Mouse (Mus musculus): Measurements from ENCODE around the gene Cenpf.

Cenpf gene

DNA sequence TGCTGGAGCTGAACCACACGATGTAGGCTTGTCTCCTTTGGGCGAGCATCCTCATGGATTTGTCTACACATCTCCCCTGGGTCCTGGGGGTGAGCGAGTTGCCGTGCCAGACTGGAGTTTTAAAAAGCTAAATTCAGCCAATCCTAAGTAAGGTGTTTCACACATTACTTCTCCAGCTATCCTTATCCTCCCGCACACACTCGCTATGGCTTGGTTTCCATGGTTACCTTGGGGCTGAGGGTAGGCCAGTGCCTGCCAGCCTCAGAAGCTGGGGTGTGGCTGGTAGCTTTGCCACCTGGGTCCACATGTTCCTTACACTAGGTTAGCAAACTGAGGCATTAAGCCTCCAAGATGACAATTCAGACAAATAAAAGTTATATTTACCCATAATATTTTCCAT is 48.3 kb downstream of the Cenpf start:
- intact Hi-C loops (cut with DNase I): no loop called here

DNA sequence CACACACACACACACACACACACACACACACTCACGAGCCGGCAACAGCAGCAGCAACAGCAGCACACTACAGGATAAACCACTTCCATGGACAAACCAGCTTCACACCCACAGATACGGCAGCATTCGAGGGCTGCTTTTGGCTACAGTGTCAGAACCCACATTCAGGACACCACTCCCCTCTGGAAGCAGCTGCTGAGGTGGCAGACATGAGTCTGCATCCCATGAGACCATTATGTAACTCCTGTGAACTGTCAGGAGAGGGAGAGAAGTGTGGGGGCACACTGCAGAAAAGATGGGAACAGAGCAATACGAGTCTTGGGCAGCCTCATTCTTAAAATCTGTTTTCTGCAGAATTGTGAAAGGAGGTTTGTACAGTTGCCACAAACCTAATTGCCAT is 54.1 kb downstream of the Cenpf start:
- intact Hi-C loops (cut with DNase I): loop anchor here (5.0 kb wide), 1 partner anchor 606 kb away; no protein-coding TSS in a partner anchor

DNA sequence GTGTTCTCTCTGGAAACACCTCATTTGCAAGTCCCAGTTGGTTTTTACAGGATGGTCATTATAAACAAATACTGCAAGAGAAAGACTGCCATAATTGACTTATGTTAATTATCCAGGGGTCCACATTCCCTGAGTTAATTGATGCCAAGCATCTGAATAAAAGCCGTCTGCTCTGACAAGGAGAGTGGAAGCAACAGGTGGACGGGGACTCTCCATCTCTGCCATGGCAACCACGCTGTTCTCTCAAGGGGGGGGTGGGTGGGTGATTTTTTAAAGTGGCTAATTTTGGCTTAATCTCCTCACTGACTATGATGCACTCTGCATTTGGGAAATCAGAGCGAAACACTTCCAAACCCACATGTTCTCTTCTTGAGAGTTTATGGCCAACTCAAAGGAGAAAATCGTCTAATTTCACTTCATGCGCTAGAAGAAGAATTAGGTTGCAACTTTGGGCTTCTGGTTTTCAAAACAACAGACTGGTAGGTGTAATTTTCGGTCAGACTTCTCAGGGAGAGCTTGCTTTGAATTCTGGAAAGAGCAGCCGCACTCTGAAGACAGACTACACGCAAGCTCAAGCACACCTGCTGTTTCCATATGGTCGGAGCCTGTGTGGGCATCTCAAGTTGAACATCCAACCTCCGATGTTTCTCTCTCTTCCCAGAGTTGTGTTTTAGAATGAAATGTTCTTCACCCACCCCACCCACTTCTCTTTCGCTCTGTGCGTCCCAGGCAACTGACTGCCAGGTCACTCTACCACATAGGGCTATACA is 55.8 kb downstream of the Cenpf start:
- intact Hi-C loops (cut with DNase I): loop anchor here (5.0 kb wide), 1 partner anchor 605 kb away; no protein-coding TSS in a partner anchor

DNA sequence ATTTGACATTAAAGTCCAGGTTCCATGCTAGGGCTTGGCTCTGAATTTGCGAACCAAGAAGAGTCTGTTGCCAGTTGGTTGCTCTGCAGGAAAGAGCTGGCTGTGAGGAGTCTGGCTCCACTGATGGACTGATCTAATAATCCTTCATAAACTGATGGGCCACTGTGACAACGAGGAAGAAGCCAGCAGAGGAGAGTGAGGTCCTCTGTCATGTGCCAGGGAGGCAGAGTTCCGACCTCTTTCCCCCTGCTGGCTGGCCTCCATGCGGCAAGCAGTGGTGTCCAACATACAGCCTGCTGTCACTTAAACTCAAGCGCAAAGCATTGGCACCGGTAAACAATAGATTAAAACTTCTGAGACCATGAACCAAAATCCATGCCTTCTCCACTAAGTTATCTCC is 57.9 kb downstream of the Cenpf start:
- intact Hi-C loops (cut with DNase I): loop anchor here (5.0 kb wide), 1 partner anchor 603 kb away; no protein-coding TSS in a partner anchor

DNA sequence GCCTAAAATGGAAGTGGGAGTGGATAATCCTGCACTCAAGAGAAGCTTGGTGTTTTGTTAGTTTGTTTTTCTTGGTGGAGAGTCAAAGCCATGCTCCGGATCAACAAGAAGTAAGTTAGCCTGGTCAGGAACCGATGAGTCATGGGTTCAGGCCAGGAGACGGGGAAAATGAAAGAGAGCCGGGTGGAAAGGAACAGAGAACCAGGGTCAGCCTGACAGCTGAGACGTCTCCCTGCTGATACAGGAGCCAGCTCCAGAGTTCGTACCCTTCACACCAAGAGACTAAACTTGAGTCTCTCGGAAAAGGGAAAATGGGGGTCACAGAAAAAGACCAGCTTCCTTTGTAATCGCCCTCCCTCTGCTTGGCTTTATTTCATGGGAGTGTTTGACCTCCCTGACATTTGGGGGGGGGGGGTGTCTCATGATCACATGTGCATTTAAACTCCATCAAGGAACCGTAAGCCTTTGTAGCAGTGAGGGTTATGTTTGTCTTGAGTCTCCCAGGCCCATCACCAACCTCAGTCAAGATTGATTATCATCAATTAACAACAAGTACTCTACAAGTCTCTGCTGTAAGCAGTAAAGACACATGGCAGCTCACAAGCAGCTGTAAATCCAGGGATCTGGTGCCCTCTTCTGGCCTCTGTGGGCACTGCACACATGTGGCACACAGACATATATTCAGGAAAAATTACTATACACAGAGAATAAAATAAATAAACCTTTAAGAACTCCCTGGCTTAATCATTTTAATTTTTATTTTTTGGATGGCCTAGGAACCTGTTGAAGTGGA is 59.7 kb downstream of the Cenpf start:
- intact Hi-C loops (cut with DNase I): no loop called here

DNA sequence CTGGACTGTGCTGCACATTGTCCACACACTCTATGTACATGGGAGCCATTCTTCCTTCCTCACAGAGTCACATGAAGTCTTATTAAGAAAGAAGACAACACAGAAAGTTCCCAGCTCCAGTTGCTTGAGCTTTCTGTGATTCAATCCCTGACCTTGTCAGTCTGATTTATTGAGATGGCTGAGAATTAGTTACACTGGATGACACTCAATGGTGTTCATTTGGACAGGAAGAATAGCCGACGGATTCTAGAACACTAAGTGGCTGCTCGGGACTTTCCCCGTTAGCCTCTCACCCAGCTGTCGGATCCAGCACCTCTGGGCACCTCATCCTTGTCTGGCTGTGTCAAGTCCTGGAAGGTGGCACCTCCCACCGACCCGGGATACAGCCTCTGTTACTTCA is 63.1 kb downstream of the Cenpf start:
- intact Hi-C loops (cut with DNase I): no loop called here

DNA sequence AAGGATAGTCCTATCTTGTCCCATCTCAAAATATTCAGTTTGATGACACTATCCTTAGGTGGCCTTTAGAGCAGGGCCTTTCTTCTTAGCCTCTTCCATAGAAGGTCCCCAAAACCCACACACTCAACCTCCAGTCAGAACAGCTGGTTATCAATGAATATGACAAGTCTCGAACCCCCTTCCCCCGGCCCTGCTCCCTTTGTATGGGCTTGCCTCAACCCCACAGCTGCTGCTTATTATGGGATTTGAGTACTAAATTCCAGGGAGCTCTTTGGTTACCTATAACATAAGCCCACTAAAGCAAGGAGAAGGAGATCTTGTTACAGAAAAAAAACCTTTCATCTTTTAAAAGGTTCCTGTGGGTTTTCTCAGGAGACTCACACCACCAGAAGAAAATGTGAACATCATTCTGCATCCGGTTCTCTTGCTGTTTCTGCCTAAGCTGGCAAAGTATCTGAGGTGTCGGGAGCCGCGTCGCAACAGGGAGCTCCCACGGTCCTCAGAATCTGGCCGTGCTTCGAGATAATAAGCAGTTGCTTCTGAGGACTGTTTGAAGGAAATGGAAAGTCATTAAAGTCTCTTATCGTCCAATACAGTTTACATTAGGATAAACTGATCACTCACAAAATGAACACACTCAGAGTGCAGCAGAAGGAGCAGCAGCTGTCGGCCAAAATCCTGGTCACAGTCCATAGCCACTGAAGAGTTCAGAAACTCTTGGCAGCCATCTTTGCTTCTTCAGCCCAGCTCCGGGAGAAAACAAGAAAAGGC is 68.7 kb downstream of the Cenpf start:
- intact Hi-C loops (cut with DNase I): no loop called here

DNA sequence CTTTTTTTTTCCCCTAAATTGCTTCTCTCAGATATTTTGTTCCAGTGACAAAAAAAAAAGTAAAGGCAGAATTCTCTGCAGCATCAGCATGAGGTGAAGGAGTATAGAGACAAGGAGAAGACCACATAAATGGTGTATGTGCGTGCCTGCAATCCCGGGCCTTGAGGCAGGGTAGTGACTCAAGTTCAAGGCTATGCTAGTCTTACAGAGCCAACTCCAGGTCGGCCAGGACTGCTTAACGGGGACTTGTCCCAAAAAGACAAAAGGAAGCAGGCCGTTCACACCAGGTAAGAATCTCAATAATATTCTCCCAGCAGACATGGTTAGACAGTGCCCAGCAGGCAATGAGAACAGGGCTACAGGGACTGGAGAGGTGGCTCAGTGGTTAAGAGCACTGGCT is 70.5 kb downstream of the Cenpf start:
- intact Hi-C loops (cut with DNase I): no loop called here

DNA sequence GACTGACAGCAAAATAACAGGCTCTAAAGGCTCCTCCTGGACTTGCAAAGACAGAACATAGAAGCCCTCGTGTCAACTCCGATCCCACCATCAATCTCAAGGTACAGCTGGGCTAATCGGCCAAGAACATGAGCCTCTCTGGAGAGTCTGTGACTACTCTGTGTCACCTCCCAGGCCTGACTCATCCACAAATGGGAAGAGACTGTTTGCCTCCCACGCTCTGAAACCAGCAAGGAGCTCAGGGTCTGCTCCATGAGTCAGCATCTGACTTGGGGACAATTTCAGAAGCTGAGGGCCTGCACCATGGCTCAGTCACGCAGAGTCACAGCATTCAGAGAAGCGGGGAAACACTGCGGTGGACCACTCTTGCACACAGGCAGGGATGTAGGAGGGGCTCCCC is 72.6 kb downstream of the Cenpf start:
- intact Hi-C loops (cut with DNase I): no loop called here

DNA sequence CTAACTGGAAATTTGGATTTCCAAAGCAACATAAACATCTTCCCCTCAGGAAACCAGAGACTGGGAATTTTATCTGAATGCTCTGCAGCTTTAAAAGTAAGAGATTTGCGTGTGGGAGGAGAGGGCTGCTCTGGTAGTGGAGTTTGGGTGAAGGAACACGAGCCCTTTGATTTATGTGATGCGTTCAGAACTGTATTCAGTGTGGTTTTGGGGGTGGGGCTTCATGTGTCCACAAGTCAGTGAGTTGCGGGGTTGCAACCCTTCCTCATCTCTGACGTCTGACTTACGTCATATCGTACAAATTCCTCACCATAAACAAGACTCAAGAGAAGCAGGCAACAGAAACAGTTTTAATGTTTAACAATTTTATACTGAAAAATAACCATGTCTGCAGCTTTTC is 74.8 kb downstream of the Cenpf start:
- intact Hi-C loops (cut with DNase I): no loop called here

DNA sequence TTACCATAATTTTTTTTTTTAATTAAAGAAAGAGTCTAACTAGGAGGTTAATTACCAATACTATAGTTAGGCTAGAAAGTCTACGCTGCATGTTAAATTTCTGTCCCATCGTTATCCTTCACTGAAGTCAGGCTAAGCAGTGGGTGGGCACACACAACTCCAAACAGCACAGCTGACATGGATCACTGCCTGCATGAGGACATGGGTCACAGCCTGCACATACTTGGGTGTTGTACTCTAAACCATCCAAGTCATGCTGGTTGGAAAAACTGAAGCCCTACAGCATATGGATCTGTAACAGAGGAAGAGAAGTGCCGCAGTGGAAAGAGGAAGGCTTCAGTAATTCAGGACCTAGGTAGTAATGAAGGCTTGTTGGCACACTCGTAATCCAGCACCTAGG is 76.1 kb downstream of the Cenpf start:
- intact Hi-C loops (cut with DNase I): no loop called here

DNA sequence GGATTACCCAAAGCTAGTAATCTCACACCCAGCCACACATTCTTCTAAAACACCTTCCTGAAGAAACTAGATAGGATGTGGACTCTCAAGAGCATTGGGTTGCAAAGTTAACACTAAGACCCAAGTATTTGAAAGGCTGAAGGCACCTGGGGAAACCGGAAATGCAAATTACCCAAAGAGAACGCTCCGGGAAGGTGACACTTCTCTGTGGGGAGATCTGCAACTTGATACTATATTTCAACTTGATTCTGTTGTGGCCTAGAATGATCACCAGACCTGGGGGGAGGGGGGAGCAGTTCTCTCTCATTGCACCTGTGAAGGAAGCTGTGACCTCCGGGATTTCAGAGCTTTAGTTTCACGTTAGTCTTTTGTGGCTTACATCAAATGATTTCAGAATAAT is 79.2 kb downstream of the Cenpf start:
- intact Hi-C loops (cut with DNase I): no loop called here

DNA sequence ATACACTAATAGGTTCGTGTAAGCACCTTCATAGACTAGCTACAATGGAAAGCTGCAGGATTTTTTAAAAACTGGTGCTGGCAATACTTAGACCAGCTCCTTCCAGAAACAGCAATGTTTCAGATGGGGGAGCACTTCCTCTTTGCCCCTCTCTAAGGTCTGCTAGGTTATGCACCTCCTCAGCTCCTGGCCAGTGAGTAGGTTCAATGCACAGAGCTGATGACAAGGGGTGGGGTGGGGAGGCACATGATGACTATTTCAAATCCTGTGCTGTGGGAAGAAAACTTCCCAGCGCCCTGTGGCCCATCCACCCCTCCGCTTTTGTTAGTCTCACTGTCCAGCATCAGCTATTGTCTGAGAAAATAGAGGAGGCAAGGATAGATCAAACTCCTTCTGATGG is 79.8 kb downstream of the Cenpf start:
- intact Hi-C loops (cut with DNase I): no loop called here

DNA sequence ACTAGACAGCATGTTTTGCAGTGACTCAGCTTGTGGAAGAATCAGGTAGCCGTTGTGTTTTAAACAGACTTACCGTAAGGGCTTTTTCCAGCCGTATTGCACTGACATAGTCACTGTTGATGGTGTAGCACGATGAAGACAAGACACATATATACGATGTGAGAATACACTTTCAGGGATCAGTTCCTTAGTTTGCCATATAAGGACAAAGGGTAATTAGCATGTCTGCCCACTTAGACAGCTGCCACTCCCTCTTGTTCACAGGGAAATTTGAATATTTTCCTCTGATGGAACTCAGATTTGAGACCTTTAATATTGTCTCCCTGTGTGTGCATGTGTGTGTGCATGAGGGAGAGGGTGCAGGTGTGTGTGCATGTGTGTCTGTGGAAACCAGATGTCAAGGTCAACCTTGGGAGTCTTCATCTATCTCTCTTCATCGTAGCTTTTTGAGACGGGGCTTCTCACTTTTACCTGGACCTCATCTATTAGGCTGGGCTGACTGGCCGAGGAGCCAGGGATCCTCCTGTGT is 82.2 kb downstream of the Cenpf start:
- intact Hi-C loops (cut with DNase I): no loop called here

DNA sequence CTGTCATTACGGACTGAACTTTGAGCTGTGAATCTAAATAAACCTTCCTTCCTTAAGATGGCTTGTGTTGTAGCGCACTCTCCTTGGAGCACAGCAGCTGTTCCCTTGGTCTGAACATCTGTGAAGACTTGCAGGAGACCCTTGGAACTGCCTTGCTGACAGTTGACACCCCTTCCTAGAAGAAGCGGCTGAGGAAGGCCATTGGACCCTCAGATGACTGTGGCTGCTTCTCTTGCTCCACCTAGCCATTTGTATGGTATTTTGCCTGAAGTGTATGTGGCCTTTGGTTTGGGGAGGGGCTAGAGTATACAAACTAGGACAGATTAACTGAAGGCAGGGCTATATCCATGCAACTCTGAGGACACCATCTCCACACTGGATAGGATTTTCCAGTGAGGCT is 90.8 kb downstream of the Cenpf start:
- intact Hi-C loops (cut with DNase I): no loop called here

All from adrenal gland (tissue).